Mouse (Mus musculus) heart, embryonic 10.5 days (tissue): ENCODE measurements around the gene Zfp637. TPM values are rescaled to one million over a fixed set of nuclear protein-coding genes. Genes with fewer than 3 reads are reported as not detected.
"Not testable (repeated sequence)": the region's sequence is repeated elsewhere in the genome, so short reads cannot be mapped to it uniquely, and the experiment has no call there.

ENCODE experiments used
- DNase-seq: peaks from one replicate; pipeline ENCODE4 v3.0.0-alpha.2; 2017; ENCODE audit warnings: low spot score
- H3K27ac ChIP-seq: fragments of 300-500 bp; sonication (generic); 2 replicates; pipeline ENCODE4 v1.5.1; 2016; ENCODE audit warnings: mild to moderate bottlenecking
- H3K27me3 ChIP-seq: fragments of 300-500 bp; sonication (generic); 2 replicates; pipeline ENCODE4 v1.6.1; 2016; ENCODE audit warnings: mild to moderate bottlenecking; ENCODE audit not compliant: poor library complexity, insufficient read depth, severe bottlenecking
- H3K36me3 ChIP-seq: fragments of 300-500 bp; sonication (generic); 2 replicates; pipeline ENCODE4 v1.6.1; 2016; ENCODE audit warnings: mild to moderate bottlenecking, moderate library complexity
- H3K4me1 ChIP-seq: fragments of 300-500 bp; sonication (generic); 2 replicates; pipeline ENCODE4 v1.6.1; 2016; ENCODE audit warnings: mild to moderate bottlenecking
- H3K4me3 ChIP-seq: fragments of 300-500 bp; sonication (generic); 2 replicates; pipeline ENCODE4 v1.5.1; 2016; ENCODE audit warnings: mild to moderate bottlenecking, moderate library complexity
- H3K9me3 ChIP-seq: fragments of 300-500 bp; sonication (generic); 2 replicates; pipeline ENCODE4 v1.6.1; 2016; ENCODE audit warnings: mild to moderate bottlenecking, moderate library complexity
- WGBS: fragments of 180-500 bp; shearing (Covaris S2); methylation state at CpG from one replicate; pipeline ENCODE4 v1.1.7; 2016; 5-methylcytosine and 5-hydroxymethylcytosine counted together
- polyA plus RNA-seq: library from polyadenylated mRNA; unstranded; fragments of >200 nt; fragmentation: Nextera tagmentation; extraction: Ambion mirVana; gene quantifications from 2 replicates; pipeline ENCODE4 v1.2.1, GENCODE M21; 2016

Gene Zfp637
- polyA plus RNA-seq, 1 experiment from 2014 or later: 73.6 TPM

GRCm38 (mm10) chr6:117841511-117841955 is 553 bp downstream of the Zfp637 start:
- Histone ChIP-seq H3K4me1 (peaks cover 5% of the 10 kb centered on the region), H3K9me3 (no peaks in the 10 kb centered on the region), H3K4me3 (peak overlapping the region; percentile 94), H3K36me3 (peaks cover 34% of the 10 kb centered on the region), H3K27ac (peak overlapping the region; percentile 98), H3K27me3 (no peaks in the 10 kb centered on the region)
- 15% methylated on average over 12 of the region's 12 CpGs for WGBS
- no peak for DNase-seq

- peaks cover 58% of the 10 kb centered on the region for H3K36me3 ChIP-seq
- DNase-seq: no peak
- H3K4me3 ChIP-seq: no peak overlapping the region
- no peaks in the 10 kb centered on the region for H3K9me3 ChIP-seq
- H3K27ac ChIP-seq: no peak overlapping the region
- 80% methylated on average over 9 of the region's 9 CpGs for WGBS
- H3K4me1 ChIP-seq: peaks cover 5% of the 10 kb centered on the region
- H3K27me3 ChIP-seq: no peaks in the 10 kb centered on the region
Observed at GRCm38 (mm10) chr6:117844597-117844996, 3.6 kb downstream of the Zfp637 start.

- H3K4me1 ChIP-seq, H3K27me3 ChIP-seq, DNase-seq, H3K9me3 ChIP-seq, H3K27ac ChIP-seq, H3K4me3 ChIP-seq: not testable (repeated sequence)
- H3K36me3 ChIP-seq: peaks cover 58% of the 10 kb centered on the region
- WGBS: 91% methylated on average over 4 of the region's 4 CpGs
Observed at GRCm38 (mm10) chr6:117846671-117847070, 5.7 kb downstream of the Zfp637 start.

GRCm38 (mm10) chr6:117847772-117848171 is 6.8 kb downstream of the Zfp637 start:
- H3K4me3 ChIP-seq: no peak overlapping the region
- no peak for DNase-seq
- H3K36me3 ChIP-seq: peaks cover 58% of the 10 kb centered on the region
- H3K27me3 ChIP-seq: no peaks in the 10 kb centered on the region
- H3K4me1 ChIP-seq: no peaks in the 10 kb centered on the region
- H3K27ac ChIP-seq: no peak overlapping the region
- 100% methylated on average over 2 of the region's 2 CpGs for WGBS
- H3K9me3 ChIP-seq: no peaks in the 10 kb centered on the region

- H3K36me3 ChIP-seq: peaks cover 52% of the 10 kb centered on the region
Observed at GRCm38 (mm10) chr6:117848577-117848976, 7.6 kb downstream of the Zfp637 start.

GRCm38 (mm10) chr6:117851747-117852146 is 10.8 kb downstream of the Zfp637 start:
- H3K4me1 ChIP-seq: no peaks in the 10 kb centered on the region
- 49% methylated on average over 2 of the region's 2 CpGs for WGBS
- no peaks in the 10 kb centered on the region for H3K9me3 ChIP-seq
- no peak for DNase-seq
- no peak overlapping the region for H3K4me3 ChIP-seq
- H3K36me3 ChIP-seq: peaks cover 22% of the 10 kb centered on the region
- H3K27me3 ChIP-seq: no peaks in the 10 kb centered on the region
- H3K27ac ChIP-seq: no peak overlapping the region

More at GRCm38 (mm10) chr6:117848577-117848976, 7.6 kb downstream of the Zfp637 start:
- 76% methylated on average over 5 of the region's 5 CpGs for whole genome bisulfite sequencing
- Histone ChIP-seq H3K27ac (no peak overlapping the region), H3K4me3 (no peak overlapping the region), H3K27me3 (no peaks in the 10 kb centered on the region), H3K9me3 (no peaks in the 10 kb centered on the region), H3K4me1 (no peaks in the 10 kb centered on the region)
- no peak for DNase-seq

GRCm38 (mm10) chr6:117857990-117858389 is 17.0 kb downstream of the Zfp637 start:
- no peaks in the 10 kb centered on the region for H3K9me3 ChIP-seq
- H3K4me1 ChIP-seq: peaks cover under 1% of the 10 kb centered on the region; the same call in 1 of the 2 replicates
- H3K36me3 ChIP-seq: no peaks in the 10 kb centered on the region
- WGBS: 74% methylated on average over 1 of the region's 1 CpGs
- H3K4me3 ChIP-seq: no peak overlapping the region
- H3K27me3 ChIP-seq: no peaks in the 10 kb centered on the region
- no peak overlapping the region for H3K27ac ChIP-seq
- DNase-seq: no peak

GRCm38 (mm10) chr6:117861848-117862247 is 20.9 kb downstream of the Zfp637 start, which contains the start of gene Zfp239:
TSS of gene Zfp239 (plus strand) at chr6:117862100.
- WGBS: 66% methylated on average over 6 of the region's 6 CpGs
- peak within 1 kb of the TSS; percentile 83 for H3K4me3 ChIP-seq
- H3K36me3 ChIP-seq: no peaks in the 10 kb centered on the region
- peaks cover 6% of the 10 kb centered on the region; the same call in 1 of the 2 replicates for H3K4me1 ChIP-seq
- peak within 1 kb of the TSS; percentile 88 for H3K27ac ChIP-seq
- no peak for DNase-seq
- H3K9me3 ChIP-seq: no peaks in the 10 kb centered on the region
- no peaks in the 10 kb centered on the region for H3K27me3 ChIP-seq

GRCm38 (mm10) chr6:117862465-117862864 is 21.5 kb downstream of the Zfp637 start:
- WGBS: 64% methylated on average over 8 of the region's 8 CpGs
- H3K27ac ChIP-seq: peak overlapping the region; percentile 88
- no peaks in the 10 kb centered on the region for H3K27me3 ChIP-seq
- DNase-seq: no peak
- H3K4me1 ChIP-seq: peaks cover 6% of the 10 kb centered on the region; the same call in 1 of the 2 replicates
- no peaks in the 10 kb centered on the region for H3K36me3 ChIP-seq
- peak overlapping the region; percentile 83 for H3K4me3 ChIP-seq
- no peaks in the 10 kb centered on the region for H3K9me3 ChIP-seq

- Histone ChIP-seq H3K27ac (peak overlapping the region; percentile 88), H3K4me1 (peaks cover 6% of the 10 kb centered on the region; the same call in 1 of the 2 replicates), H3K36me3 (no peaks in the 10 kb centered on the region), H3K4me3 (peak overlapping the region; percentile 83), H3K9me3 (no peaks in the 10 kb centered on the region), H3K27me3 (no peaks in the 10 kb centered on the region)
- WGBS: 3% methylated on average over 26 of the region's 26 CpGs
- DNase-seq: peak; percentile 91
Observed at GRCm38 (mm10) chr6:117862899-117863620, 22.1 kb downstream of the Zfp637 start.

- H3K27ac ChIP-seq: no peak overlapping the region
- 91% methylated on average over 8 of the region's 8 CpGs for WGBS
Observed at GRCm38 (mm10) chr6:117863751-117864150, 22.8 kb downstream of the Zfp637 start.

GRCm38 (mm10) chr6:117868187-117868586 is 27.2 kb downstream of the Zfp637 start:
- 81% methylated on average over 8 of the region's 8 CpGs for WGBS
- no peak overlapping the region for H3K27ac ChIP-seq

More at GRCm38 (mm10) chr6:117863751-117864150, 22.8 kb downstream of the Zfp637 start:
- Histone ChIP-seq H3K4me1 (peaks cover 6% of the 10 kb centered on the region; the same call in 1 of the 2 replicates), H3K27me3 (no peaks in the 10 kb centered on the region), H3K4me3 (peak overlapping the region; percentile 83), H3K36me3 (no peaks in the 10 kb centered on the region), H3K9me3 (no peaks in the 10 kb centered on the region)
- DNase-seq: no peak

GRCm38 (mm10) chr6:117871034-117871433 is 30.1 kb downstream of the Zfp637 start:
- no peak overlapping the region for H3K4me3 ChIP-seq
- no peaks in the 10 kb centered on the region for H3K4me1 ChIP-seq
- H3K36me3 ChIP-seq: no peaks in the 10 kb centered on the region
- 62% methylated on average over 14 of the region's 14 CpGs for WGBS
- H3K27ac ChIP-seq: no peak overlapping the region
- no peaks in the 10 kb centered on the region for H3K27me3 ChIP-seq
- DNase-seq: no peak
- H3K9me3 ChIP-seq: no peaks in the 10 kb centered on the region

More at GRCm38 (mm10) chr6:117868187-117868586, 27.2 kb downstream of the Zfp637 start:
- no peak overlapping the region for H3K4me3 ChIP-seq
- no peaks in the 10 kb centered on the region for H3K9me3 ChIP-seq
- peaks cover 3% of the 10 kb centered on the region; the same call in 1 of the 2 replicates for H3K4me1 ChIP-seq
- DNase-seq: no peak
- no peaks in the 10 kb centered on the region for H3K36me3 ChIP-seq
- no peaks in the 10 kb centered on the region for H3K27me3 ChIP-seq
